Mouse (Mus musculus): ENCODE data around the gene Dpp6.

The Dpp6 gene

DNA sequence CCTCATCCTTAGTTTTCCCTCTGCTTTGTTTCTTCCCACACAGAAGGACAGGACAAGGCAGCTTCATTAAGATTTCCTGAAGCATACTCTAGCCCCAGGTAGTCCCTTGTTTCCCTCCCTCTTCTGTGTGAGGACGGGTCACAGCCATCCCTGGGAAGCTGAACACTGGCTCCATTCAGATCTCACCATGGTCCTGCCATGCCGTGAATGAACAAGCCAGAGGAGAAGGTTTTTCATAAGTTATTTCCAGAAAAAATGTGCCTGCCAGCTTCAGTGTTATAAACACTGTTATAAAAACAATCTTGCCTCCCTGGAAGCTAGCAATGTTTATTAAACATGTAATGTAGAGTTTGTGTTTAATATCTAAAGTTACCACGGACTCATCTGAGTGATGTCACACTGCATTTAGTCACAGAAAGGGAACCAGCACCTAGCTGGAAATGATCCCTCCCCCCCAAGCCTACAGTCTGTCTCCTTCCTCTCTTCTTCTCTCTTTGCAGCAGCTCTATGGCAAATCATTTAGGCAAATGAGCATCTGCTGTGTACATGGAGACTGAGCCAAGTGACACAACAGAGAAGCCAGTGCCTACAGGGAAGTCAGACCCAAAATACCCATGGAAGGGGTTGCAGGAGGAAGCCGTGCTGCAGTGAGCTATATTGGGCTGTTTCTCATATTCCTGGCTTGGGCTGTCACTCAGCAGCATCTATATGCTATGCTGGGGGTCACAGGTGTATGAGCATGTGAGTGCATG, 128.3 kb downstream of the Dpp6 start:
- DNase-seq (ENCODE audit: low read depth, low spot score): no peak

GRCm38 (mm10) chr5:26969941-26970590, 153.1 kb downstream of the Dpp6 start:
- no peak for DNase-seq (ENCODE audit: low read depth, low spot score)

DNA sequence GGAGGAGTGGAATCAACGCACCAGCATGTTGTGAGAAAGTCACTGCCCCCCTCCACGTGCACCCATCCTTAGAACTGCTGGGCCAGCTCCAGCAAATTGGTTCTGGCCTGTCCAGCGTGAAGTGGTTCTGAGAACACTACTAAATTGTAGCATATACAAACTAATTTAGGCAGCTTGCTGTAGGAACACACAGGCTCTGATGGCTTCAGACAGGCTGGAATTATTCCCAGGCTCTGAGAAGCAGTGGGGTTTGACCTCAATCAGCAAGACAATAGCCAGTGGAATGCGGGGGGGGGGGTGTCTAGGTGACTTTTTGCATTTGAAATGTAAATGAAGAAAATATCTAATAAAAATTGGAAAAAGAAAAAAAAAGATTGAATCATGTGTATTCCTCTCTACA, 156.2 kb downstream of the Dpp6 start:
- no peak for DNase-seq (ENCODE audit: low read depth, low spot score)

- no peak for DNase-seq (ENCODE audit: low read depth, low spot score)
Measured at GRCm38 (mm10) chr5:26979348-26979747, 162.3 kb downstream of the Dpp6 start.

DNA sequence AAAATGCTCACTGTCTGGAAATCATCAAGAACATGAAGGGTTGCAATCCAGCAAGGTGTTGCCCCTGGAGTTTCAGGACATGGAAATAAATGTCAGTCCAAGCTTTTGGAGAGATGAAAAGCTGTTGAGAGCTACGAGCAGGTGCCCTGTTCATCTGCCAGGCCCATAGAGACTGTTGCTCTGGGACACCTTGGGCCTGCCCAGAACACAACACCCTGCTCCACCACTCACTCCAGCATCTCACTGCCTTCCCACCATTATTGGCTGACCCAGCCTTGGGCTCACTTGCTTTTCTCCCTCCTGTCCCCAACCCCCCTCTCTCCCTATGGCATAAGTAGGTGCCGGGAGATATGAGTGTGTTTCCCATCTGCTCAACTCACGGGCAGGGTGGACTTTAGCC, 162.8 kb downstream of the Dpp6 start:
- DNase-seq (ENCODE audit: low read depth, low spot score): no peak

DNA sequence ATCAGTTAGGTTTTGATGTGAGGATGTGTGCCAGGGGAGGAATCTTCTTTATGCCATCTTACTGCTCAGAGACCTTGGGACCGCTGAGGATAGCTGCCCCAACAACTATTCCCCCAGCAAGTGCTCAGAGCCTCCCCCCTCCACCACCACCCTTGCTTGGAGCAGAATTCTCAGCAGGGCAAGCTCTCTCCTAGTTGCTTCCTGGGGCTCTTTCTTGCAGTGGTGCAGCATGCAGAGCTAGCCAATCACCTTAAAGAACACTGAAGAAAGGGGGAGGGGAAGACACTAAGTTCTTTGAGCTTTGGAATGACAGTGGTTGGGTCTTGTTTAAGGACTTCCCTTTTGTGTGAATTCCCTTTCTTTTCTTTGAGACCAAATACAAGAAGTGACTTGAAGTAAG, 168.1 kb downstream of the Dpp6 start:
- no peak for DNase-seq (ENCODE audit: low read depth, low spot score)

- no peak for DNase-seq (ENCODE audit: low read depth, low spot score)
Measured at GRCm38 (mm10) chr5:26991587-26991986, 174.6 kb downstream of the Dpp6 start.

DNA sequence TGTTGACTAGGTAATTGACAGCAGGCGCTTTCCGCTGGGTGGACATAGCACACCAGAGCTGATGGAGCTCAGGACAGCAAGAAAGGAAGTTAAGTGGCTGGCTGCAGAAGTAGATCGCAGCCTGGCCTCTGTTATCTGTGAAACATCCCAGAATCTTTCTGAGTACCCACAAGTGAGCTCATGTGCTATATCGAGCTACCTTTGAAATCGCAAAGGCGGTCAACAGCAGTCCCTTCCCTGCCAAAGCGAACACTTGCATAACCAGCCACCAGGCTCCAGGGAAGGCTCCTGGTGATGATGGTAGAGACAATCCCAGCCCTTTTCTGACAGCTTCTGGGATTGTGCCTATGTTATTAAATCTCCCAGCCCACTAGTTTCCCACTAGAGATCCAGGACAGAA, 186.5 kb downstream of the Dpp6 start:
- DNase-seq (ENCODE audit: low read depth, low spot score): no peak

- no peak for DNase-seq (ENCODE audit: low read depth, low spot score)
Measured at GRCm38 (mm10) chr5:27009157-27009556, 192.2 kb downstream of the Dpp6 start.

GRCm38 (mm10) chr5:27010582-27010981, 193.6 kb downstream of the Dpp6 start:
- no peak for DNase-seq (ENCODE audit: low read depth, low spot score)

- DNase-seq (ENCODE audit: low read depth, low spot score): no peak
Measured at GRCm38 (mm10) chr5:27018314-27018956, 201.4 kb downstream of the Dpp6 start.

DNA sequence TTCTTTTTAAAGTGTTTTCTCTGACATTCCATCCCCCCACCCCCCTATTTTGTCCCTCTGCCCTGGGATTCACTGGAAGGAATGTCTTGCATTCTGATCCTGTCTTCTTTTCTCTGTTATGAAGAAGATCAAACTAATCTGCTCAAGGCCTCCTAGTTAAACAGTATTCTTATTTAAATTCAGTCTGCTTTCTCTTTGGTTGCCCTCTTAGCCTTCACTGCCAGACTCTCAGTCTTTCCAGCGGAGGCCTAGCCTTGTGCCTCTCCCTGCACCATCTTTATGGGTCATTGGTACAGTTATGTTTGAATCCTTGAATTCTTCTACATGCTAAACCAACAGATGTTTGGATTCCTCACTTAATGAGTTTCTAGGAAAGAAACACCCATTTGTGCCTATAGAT, 211.6 kb downstream of the Dpp6 start:
- no peak for DNase-seq (ENCODE audit: low read depth, low spot score)

- DNase-seq (ENCODE audit: low read depth, low spot score): no peak
Measured at GRCm38 (mm10) chr5:27029784-27030183, 212.8 kb downstream of the Dpp6 start.

DNA sequence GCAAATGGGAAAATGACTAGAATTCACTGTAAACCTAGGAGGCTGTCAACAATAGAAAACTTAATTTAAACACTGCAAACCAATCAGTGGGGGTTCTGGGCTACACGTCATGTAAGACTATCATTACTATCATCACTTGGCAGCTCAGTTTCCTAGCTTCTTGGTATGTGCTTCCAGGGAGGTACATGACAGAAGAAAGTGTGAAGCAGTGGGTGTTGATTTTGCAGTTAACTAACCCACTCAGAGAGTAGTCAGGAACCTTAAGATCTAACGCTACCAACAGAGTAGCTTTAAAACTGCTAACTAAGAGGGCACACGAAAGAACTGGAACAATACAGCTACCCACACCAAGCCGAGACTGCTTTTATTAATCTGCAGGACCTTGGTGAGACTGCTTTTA, 217.9 kb downstream of the Dpp6 start:
- DNase-seq (ENCODE audit: low read depth, low spot score): no peak

DNA sequence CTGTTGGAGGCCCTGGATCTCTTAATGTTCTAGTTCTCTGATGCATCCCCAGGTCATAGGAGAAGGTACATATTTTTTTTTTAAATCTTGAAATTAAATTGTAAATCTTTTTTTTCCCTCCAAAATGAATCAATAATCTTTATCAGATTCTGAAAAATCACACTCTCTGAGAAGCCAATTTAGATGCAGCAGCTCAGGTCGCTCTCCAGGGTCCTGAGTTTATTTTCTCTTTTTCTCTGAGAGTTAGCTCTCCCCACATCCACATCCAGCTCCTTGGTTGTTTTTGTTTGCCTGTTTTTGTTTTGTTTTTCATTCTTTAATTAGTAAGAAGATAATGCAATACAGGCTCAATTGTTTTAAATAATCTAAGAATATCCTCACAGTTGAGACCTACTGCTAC, 218.3 kb downstream of the Dpp6 start:
- no peak for DNase-seq (ENCODE audit: low read depth, low spot score)

- DNase-seq (ENCODE audit: low read depth, low spot score): no peak
Measured at GRCm38 (mm10) chr5:27035891-27036290, 218.9 kb downstream of the Dpp6 start.

GRCm38 (mm10) chr5:27037796-27038195, 220.8 kb downstream of the Dpp6 start:
- no peak for DNase-seq (ENCODE audit: low read depth, low spot score)

GRCm38 (mm10) chr5:27048167-27048566, 231.2 kb downstream of the Dpp6 start:
- DNase-seq (ENCODE audit: low read depth, low spot score): no peak

- no peak for DNase-seq (ENCODE audit: low read depth, low spot score)
Measured at GRCm38 (mm10) chr5:27048926-27049325, 231.9 kb downstream of the Dpp6 start.

DNA sequence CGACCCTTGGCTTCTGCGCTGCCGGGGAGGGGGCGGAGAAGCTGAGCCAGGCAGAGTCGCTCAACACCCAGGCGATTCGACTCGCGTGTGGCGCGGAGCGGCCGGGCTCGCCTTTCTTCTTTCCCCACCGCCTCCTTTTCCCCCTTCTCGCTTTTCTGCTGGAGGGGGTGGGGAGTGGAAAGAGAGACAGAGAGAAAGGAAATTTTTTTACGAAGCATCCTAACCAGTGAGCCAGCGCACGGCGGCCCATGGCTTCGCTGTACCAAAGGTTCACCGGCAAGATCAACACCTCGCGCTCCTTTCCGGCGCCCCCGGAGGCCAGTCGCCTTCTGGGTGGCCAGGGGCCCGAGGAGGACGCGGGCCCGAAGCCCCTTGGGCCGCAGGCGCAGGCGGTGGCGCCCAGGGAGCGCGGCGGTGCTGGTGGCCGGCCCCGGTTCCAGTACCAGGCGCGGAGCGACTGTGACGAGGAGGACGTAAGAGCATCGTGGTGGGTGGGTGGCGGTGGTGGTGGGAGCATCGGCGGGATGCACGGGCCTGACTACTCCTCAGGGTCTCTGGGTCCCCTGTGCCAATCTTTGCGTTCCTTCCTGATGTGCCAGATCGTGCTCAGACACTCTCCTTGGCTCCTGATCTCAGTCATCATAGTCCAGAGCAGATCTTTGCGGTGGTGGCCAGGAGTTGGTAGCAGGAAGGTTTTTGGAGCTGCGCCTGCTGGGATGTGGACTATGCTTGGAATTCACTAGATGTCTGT, 232.5 kb downstream of the Dpp6 start:
- no peak for DNase-seq (ENCODE audit: low read depth, low spot score)

GRCm38 (mm10) chr5:27051250-27051649, 234.2 kb downstream of the Dpp6 start:
- no peak for DNase-seq (ENCODE audit: low read depth, low spot score)

- no peak for DNase-seq (ENCODE audit: low read depth, low spot score)
Measured at GRCm38 (mm10) chr5:27052441-27052840, 235.4 kb downstream of the Dpp6 start.

All from skeletal muscle tissue, adult 2 months (tissue).